Mouse (Mus musculus): ENCODE results near the gene Fam20b. TPM values are rescaled to one million over a fixed set of nuclear protein-coding genes. Genes with fewer than 3 reads are reported as not detected.
"Not testable (repeated sequence)": the region's sequence is repeated elsewhere in the genome, so short reads cannot be mapped to it uniquely, and the experiment has no call there.

The Fam20b gene
- polyA plus RNA-seq, 1 experiment = 43.6 TPM

GRCm38 (mm10) chr1:156671921-156672320 is 47.0 kb downstream of the Fam20b start:
- 100% methylated on average over 3 of the region's 3 CpGs for WGBS
- H3K36me3 ChIP-seq (ENCODE audit: control insufficient read depth, insufficient read depth, low read length) = no peaks in the 10 kb centered on the region
- H3K4me3 ChIP-seq (ENCODE audit: insufficient read depth, low read depth, low read length) = no peak overlapping the region
- TF ChIP-seq CTCF (conservative IDR thresholded peaks at IDR 0.05; ENCODE audit: insufficient read depth, insufficient read length, low read depth, low read length) = no peak
- no peak for TF ChIP-seq POLR2A (IDR thresholded peaks at IDR 0.05; ENCODE audit: low read depth, low read length)
- no peaks in the 10 kb centered on the region; the same call in 1 of the 2 replicates for H3K4me1 ChIP-seq (ENCODE audit: control insufficient read depth, insufficient read depth, low read length)
- DNase-seq = no peak
- H3K27ac ChIP-seq (ENCODE audit: insufficient read depth, low read depth, low read length) = no peak overlapping the region
- H3K27me3 ChIP-seq (replicated peaks; ENCODE audit: control insufficient read depth, insufficient read depth, low read length) = no peaks in the 10 kb centered on the region

- no peak for TF ChIP-seq POLR2A (IDR thresholded peaks at IDR 0.05; ENCODE audit: low read depth, low read length)
- no peak for TF ChIP-seq CTCF (conservative IDR thresholded peaks at IDR 0.05; ENCODE audit: insufficient read depth, insufficient read length, low read depth, low read length)
- H3K4me1 ChIP-seq (ENCODE audit: control insufficient read depth, insufficient read depth, low read length) = no peaks in the 10 kb centered on the region; the same call in 1 of the 2 replicates
- no peak overlapping the region for H3K4me3 ChIP-seq (ENCODE audit: insufficient read depth, low read depth, low read length)
- no peaks in the 10 kb centered on the region for H3K27me3 ChIP-seq (replicated peaks; ENCODE audit: control insufficient read depth, insufficient read depth, low read length)
- 78% methylated on average over 11 of the region's 11 CpGs for WGBS
- H3K27ac ChIP-seq (ENCODE audit: insufficient read depth, low read depth, low read length) = no peak overlapping the region
- DNase-seq = no peak
- H3K36me3 ChIP-seq (ENCODE audit: control insufficient read depth, insufficient read depth, low read length) = no peaks in the 10 kb centered on the region
Measured at GRCm38 (mm10) chr1:156669208-156669983, 49.5 kb downstream of the Fam20b start.

- Histone ChIP-seq H3K27me3 (replicated peaks; ENCODE audit: control insufficient read depth, insufficient read depth, low read length) (no peaks in the 10 kb centered on the region), H3K4me3 (ENCODE audit: insufficient read depth, low read depth, low read length) (no peak overlapping the region), H3K36me3 (ENCODE audit: control insufficient read depth, insufficient read depth, low read length) (no peaks in the 10 kb centered on the region), H3K27ac (ENCODE audit: insufficient read depth, low read depth, low read length) (no peak overlapping the region), H3K4me1 (ENCODE audit: control insufficient read depth, insufficient read depth, low read length) (no peaks in the 10 kb centered on the region; the same call in 1 of the 2 replicates)
- no peak for TF ChIP-seq POLR2A (IDR thresholded peaks at IDR 0.05; ENCODE audit: low read depth, low read length)
- no peak for TF ChIP-seq CTCF (conservative IDR thresholded peaks at IDR 0.05; ENCODE audit: insufficient read depth, insufficient read length, low read depth, low read length)
- 58% methylated on average over 5 of the region's 5 CpGs for WGBS
- DNase-seq = peak; percentile 39
Measured at GRCm38 (mm10) chr1:156668602-156669001, 50.3 kb downstream of the Fam20b start.

- Histone ChIP-seq H3K27me3 (replicated peaks; ENCODE audit: control insufficient read depth, insufficient read depth, low read length) (no peaks in the 10 kb centered on the region), H3K4me3 (ENCODE audit: insufficient read depth, low read depth, low read length) (no peak overlapping the region), H3K27ac (ENCODE audit: insufficient read depth, low read depth, low read length) (no peak overlapping the region), H3K4me1 (ENCODE audit: control insufficient read depth, insufficient read depth, low read length) (no peaks in the 10 kb centered on the region), H3K36me3 (ENCODE audit: control insufficient read depth, insufficient read depth, low read length) (no peaks in the 10 kb centered on the region)
- WGBS = 91% methylated on average over 23 of the region's 23 CpGs
- no peak for TF ChIP-seq POLR2A (IDR thresholded peaks at IDR 0.05; ENCODE audit: low read depth, low read length)
- TF ChIP-seq CTCF (conservative IDR thresholded peaks at IDR 0.05; ENCODE audit: insufficient read depth, insufficient read length, low read depth, low read length) = no peak
- DNase-seq = no peak
Measured at GRCm38 (mm10) chr1:156667141-156667926, 51.6 kb downstream of the Fam20b start.

GRCm38 (mm10) chr1:156665777-156666176 is 53.1 kb downstream of the Fam20b start:
- no peak for TF ChIP-seq CTCF (conservative IDR thresholded peaks at IDR 0.05; ENCODE audit: insufficient read depth, insufficient read length, low read depth, low read length)
- TF ChIP-seq POLR2A (IDR thresholded peaks at IDR 0.05; ENCODE audit: low read depth, low read length) = no peak
- no peaks in the 10 kb centered on the region for H3K27me3 ChIP-seq (replicated peaks; ENCODE audit: control insufficient read depth, insufficient read depth, low read length)
- 90% methylated on average over 8 of the region's 8 CpGs for WGBS
- H3K4me3 ChIP-seq (ENCODE audit: insufficient read depth, low read depth, low read length) = no peak overlapping the region
- H3K27ac ChIP-seq (ENCODE audit: insufficient read depth, low read depth, low read length) = no peak overlapping the region
- H3K4me1 ChIP-seq (ENCODE audit: control insufficient read depth, insufficient read depth, low read length) = no peaks in the 10 kb centered on the region
- H3K36me3 ChIP-seq (ENCODE audit: control insufficient read depth, insufficient read depth, low read length) = no peaks in the 10 kb centered on the region
- DNase-seq = no peak

- not testable (repeated sequence) for H3K27ac ChIP-seq (ENCODE audit: insufficient read depth, low read depth, low read length); H3K36me3 ChIP-seq (ENCODE audit: control insufficient read depth, insufficient read depth, low read length); H3K4me1 ChIP-seq (ENCODE audit: control insufficient read depth, insufficient read depth, low read length); H3K27me3 ChIP-seq (replicated peaks; ENCODE audit: control insufficient read depth, insufficient read depth, low read length); DNase-seq; H3K4me3 ChIP-seq (ENCODE audit: insufficient read depth, low read depth, low read length)
- WGBS = 51% methylated on average over 21 of the region's 21 CpGs
Measured at GRCm38 (mm10) chr1:156660660-156661236, 58.1 kb downstream of the Fam20b start.

All from kidney, adult 2 months (tissue).